Mouse (Mus musculus): Measurements from ENCODE around the gene Olfr1441. TPM values are rescaled to one million over a fixed set of nuclear protein-coding genes. Genes with fewer than 3 reads are reported as not detected.

The Olfr1441 gene
- polyA plus RNA-seq, 1 experiment from 2014 or later: not detected

DNA sequence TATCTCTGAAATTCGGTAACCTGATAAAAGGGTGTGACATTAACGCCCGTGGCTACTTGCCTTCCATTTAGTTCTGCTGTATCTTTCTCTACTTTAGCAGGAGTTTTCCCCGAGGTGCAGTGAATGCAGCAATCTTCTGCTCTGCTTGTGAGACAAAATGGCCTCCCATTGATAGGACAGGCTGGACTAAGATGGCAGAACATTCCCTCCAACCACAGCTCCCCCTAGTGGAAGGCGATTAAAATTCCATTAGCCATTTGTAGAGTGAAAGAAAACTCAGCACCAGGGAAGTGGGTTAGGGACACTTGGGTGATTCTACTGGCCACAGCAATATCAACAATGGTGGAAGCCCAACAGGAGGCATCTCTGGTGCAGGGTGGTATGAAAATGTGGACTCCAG lies 50.2 kb downstream of the Olfr1441 start:
- no peak overlapping the region for H3K9ac ChIP-seq (ENCODE audit: low read length)
- H3K27me3 ChIP-seq (replicated peaks; ENCODE audit: control insufficient read depth, insufficient read depth, low read length): no peaks in the 10 kb centered on the region
- H3K9me3 ChIP-seq (replicated peaks; ENCODE audit: control insufficient read depth, low read length): no peaks in the 10 kb centered on the region
- ATAC-seq: no peak
- H3K36me3 ChIP-seq (ENCODE audit: control insufficient read depth, insufficient read depth, low read length): peaks cover 38% of the 10 kb centered on the region
- no peak overlapping the region for H3K4me2 ChIP-seq (ENCODE audit: low read length)
- DNase-seq (ENCODE audit: low spot score): peak; percentile 44
- no peaks in the 10 kb centered on the region for H3K4me1 ChIP-seq (ENCODE audit: control insufficient read depth, insufficient read depth, low read length)
- WGBS: 83% methylated on average over 5 of the region's 5 CpGs
- H3K4me3 ChIP-seq (ENCODE audit: low read depth, low read length): no peak overlapping the region
- H3K27ac ChIP-seq (ENCODE audit: low read depth, low read length): no peak overlapping the region

DNA sequence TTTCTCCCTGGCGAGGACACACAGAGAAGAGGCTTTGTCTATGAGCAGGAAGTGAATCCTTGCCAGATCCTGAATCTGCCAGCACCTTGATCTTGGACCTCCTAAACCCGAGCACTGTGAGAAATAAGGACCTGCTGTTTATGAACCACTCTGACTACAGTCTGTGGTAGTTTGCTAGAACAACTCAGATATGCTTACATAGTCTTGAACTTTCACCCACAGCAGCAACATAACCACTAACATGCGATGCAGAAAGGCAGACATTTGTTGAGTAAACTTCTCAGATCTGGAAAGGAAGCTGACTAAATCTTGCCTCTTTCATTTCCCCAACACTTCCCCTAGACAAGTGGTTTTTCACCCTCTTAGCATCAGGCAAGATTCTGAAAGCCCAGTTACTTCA lies 54.6 kb downstream of the Olfr1441 start:
- no peak overlapping the region for H3K4me2 ChIP-seq (ENCODE audit: low read length)
- peaks cover 60% of the 10 kb centered on the region for H3K36me3 ChIP-seq (ENCODE audit: control insufficient read depth, insufficient read depth, low read length)
- WGBS: 78% methylated on average over 3 of the region's 3 CpGs
- DNase-seq (ENCODE audit: low spot score): no peak
- H3K9me3 ChIP-seq (replicated peaks; ENCODE audit: control insufficient read depth, low read length): no peaks in the 10 kb centered on the region
- ATAC-seq: no peak
- H3K4me3 ChIP-seq (ENCODE audit: low read depth, low read length): no peak overlapping the region
- no peak overlapping the region for H3K9ac ChIP-seq (ENCODE audit: low read length)
- no peaks in the 10 kb centered on the region for H3K27me3 ChIP-seq (replicated peaks; ENCODE audit: control insufficient read depth, insufficient read depth, low read length)
- H3K4me1 ChIP-seq (ENCODE audit: control insufficient read depth, insufficient read depth, low read length): peaks cover 2% of the 10 kb centered on the region; the same call in 1 of the 2 replicates
- no peak overlapping the region for H3K27ac ChIP-seq (ENCODE audit: low read depth, low read length)

DNA sequence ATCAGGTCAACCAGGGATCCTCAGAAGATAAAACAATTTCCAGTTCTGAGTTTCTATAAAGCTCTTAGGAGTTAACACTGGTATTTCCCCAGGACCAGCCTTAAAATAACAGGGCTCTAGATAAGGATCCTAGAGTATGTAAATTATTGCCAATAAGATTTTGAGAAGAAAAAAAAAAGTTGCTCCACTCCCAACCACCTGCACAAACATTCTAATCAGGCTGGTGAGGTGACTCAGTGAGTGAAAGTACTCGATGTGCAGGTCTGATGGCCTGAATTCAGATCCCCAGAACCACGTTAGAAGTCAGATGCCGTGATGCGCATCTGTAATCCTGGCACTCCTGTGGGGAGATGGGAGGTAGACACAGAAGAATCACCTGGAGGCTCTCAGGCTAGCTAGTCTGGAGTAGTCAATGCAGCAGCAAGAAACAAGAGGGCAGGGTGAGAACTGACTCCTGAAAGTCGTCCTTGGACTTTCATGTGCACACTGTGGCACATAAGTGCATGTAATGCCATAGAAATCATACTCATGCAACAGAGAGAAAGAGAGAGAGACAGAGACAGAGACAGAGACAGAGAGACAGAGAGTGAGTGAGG lies 55.2 kb downstream of the Olfr1441 start:
- no peak overlapping the region for H3K9ac ChIP-seq (ENCODE audit: low read length)
- WGBS: 86% methylated on average over 5 of the region's 5 CpGs
- no peak overlapping the region for H3K4me2 ChIP-seq (ENCODE audit: low read length)
- H3K36me3 ChIP-seq (ENCODE audit: control insufficient read depth, insufficient read depth, low read length): peaks cover 66% of the 10 kb centered on the region
- ATAC-seq: no peak
- H3K9me3 ChIP-seq (replicated peaks; ENCODE audit: control insufficient read depth, low read length): no peaks in the 10 kb centered on the region
- H3K4me3 ChIP-seq (ENCODE audit: low read depth, low read length): no peak overlapping the region
- DNase-seq (ENCODE audit: low spot score): no peak
- no peaks in the 10 kb centered on the region for H3K27me3 ChIP-seq (replicated peaks; ENCODE audit: control insufficient read depth, insufficient read depth, low read length)
- H3K27ac ChIP-seq (ENCODE audit: low read depth, low read length): no peak overlapping the region
- peaks cover 2% of the 10 kb centered on the region; the same call in 1 of the 2 replicates for H3K4me1 ChIP-seq (ENCODE audit: control insufficient read depth, insufficient read depth, low read length)

Other genes starting within 250 kb of the Olfr1441 start
- not detected in 2 replicates for gene Olfr1555-ps1, start 247.3 kb upstream of the Olfr1441 start, polyA plus RNA-seq (2014; fragmentation: Nextera tagmentation; extraction: Ambion mirVana)
- not detected in 2 replicates for gene Olfr1431, start 216.8 kb upstream of the Olfr1441 start, polyA plus RNA-seq (2014; fragmentation: Nextera tagmentation; extraction: Ambion mirVana)
- gene Olfr1432, start 184.8 kb upstream of the Olfr1441 start, polyA plus RNA-seq (2014; fragmentation: Nextera tagmentation; extraction: Ambion mirVana): not detected in 2 replicates
- not detected in 2 replicates for gene Olfr262, start 175.8 kb upstream of the Olfr1441 start, polyA plus RNA-seq (2014; fragmentation: Nextera tagmentation; extraction: Ambion mirVana)
- gene Olfr235, start 156.4 kb upstream of the Olfr1441 start, polyA plus RNA-seq (2014; fragmentation: Nextera tagmentation; extraction: Ambion mirVana): not detected in 2 replicates
- not detected in 2 replicates for gene Olfr1434, start 137.6 kb upstream of the Olfr1441 start, polyA plus RNA-seq (2014; fragmentation: Nextera tagmentation; extraction: Ambion mirVana)
- gene Olfr1436, start 118.3 kb upstream of the Olfr1441 start, polyA plus RNA-seq (2014; fragmentation: Nextera tagmentation; extraction: Ambion mirVana): not detected in 2 replicates
- not detected in 2 replicates for gene Olfr1437, start 92.3 kb upstream of the Olfr1441 start, polyA plus RNA-seq (2014; fragmentation: Nextera tagmentation; extraction: Ambion mirVana)
- not detected in 2 replicates for gene Olfr1438-ps1, start 81.5 kb upstream of the Olfr1441 start, polyA plus RNA-seq (2014; fragmentation: Nextera tagmentation; extraction: Ambion mirVana)
- gene Olfr1440, start 30.2 kb upstream of the Olfr1441 start, polyA plus RNA-seq (2014; fragmentation: Nextera tagmentation; extraction: Ambion mirVana): not detected in 2 replicates
- gene Pfpl, start 10.5 kb downstream of the Olfr1441 start, polyA plus RNA-seq (2014; fragmentation: Nextera tagmentation; extraction: Ambion mirVana): not detected in 2 replicates
- 0.55 and 0.75 TPM in 2 replicates for gene Mpeg1, start 43.3 kb downstream of the Olfr1441 start, polyA plus RNA-seq (2014; fragmentation: Nextera tagmentation; extraction: Ambion mirVana)
- 15.3 and 18.2 TPM in 2 replicates for gene Dtx4, start 84.0 kb downstream of the Olfr1441 start, polyA plus RNA-seq (2014; fragmentation: Nextera tagmentation; extraction: Ambion mirVana)
- gene Fam111a, start 128.3 kb downstream of the Olfr1441 start, polyA plus RNA-seq (2014; fragmentation: Nextera tagmentation; extraction: Ambion mirVana): 9.9 and 10.9 TPM in 2 replicates
- gene Gm4952, start 182.5 kb downstream of the Olfr1441 start, polyA plus RNA-seq (2014; fragmentation: Nextera tagmentation; extraction: Ambion mirVana): not detected in 2 replicates
- not detected in 2 replicates for gene Glyat, start 215.9 kb downstream of the Olfr1441 start, polyA plus RNA-seq (2014; fragmentation: Nextera tagmentation; extraction: Ambion mirVana)

Measured in forebrain, embryonic 14.5 days (tissue).